Comparison of ENCODE assay signal across 19 mouse cellular contexts in genomic region chr4:89092153-89092552, GRCm38 (mm10).
"Had no signal": no experiment of that assay in that cellular context is flagged by ENCODE, and none has a peak within 500 bp of the region (broad histone marks: within the 10 kb centered on the region; RNA-seq: fewer than 3 reads in every experiment).

No protein-coding gene starts in this region.

- H3K4me3 ChIP-seq: layer of hippocampus, adult 2 months; left cerebral cortex, adult 2 months; liver, embryonic 15.5 days; lung, embryonic 15.5 days; midbrain, embryonic 12.5 days; midbrain, embryonic 15.5 days; neural tube, embryonic 12.5 days; neural tube, embryonic 15.5 days had no signal

- H3K9me3 ChIP-seq: liver, embryonic 15.5 days; lung, embryonic 15.5 days; midbrain, embryonic 12.5 days; midbrain, embryonic 15.5 days; neural tube, embryonic 12.5 days; neural tube, embryonic 15.5 days had no signal

- ATAC-seq: intestine, postnatal 0 days; midbrain, embryonic 15.5 days had no signal

- DNase-seq: kidney, adult 2 months; kidney, postnatal 25 days; layer of hippocampus, postnatal 36 days; lung, adult 18-20 months; lung, postnatal 10 days; lung, postnatal 36 days; right cerebral cortex, adult 18-20 months; right cerebral cortex, postnatal 25 days had no signal

- H3K4me1 ChIP-seq: liver, embryonic 15.5 days; lung, embryonic 15.5 days; midbrain, embryonic 12.5 days; midbrain, embryonic 15.5 days; neural tube, embryonic 12.5 days; neural tube, embryonic 15.5 days had no signal

- H3K9ac ChIP-seq: liver, embryonic 15.5 days; lung, embryonic 15.5 days; midbrain, embryonic 12.5 days; midbrain, embryonic 15.5 days; neural tube, embryonic 12.5 days; neural tube, embryonic 15.5 days had no signal

- H3K4me2 ChIP-seq: liver, embryonic 11.5 days; liver, embryonic 15.5 days; lung, embryonic 15.5 days; midbrain, embryonic 12.5 days; midbrain, embryonic 15.5 days; neural tube, embryonic 12.5 days; neural tube, embryonic 15.5 days had no signal

- H3K27me3 ChIP-seq: liver, embryonic 15.5 days; lung, embryonic 15.5 days; midbrain, embryonic 15.5 days; neural tube, embryonic 12.5 days; neural tube, embryonic 15.5 days had no signal

- H3K27ac ChIP-seq: kidney, postnatal 0 days; layer of hippocampus, adult 2 months; left cerebral cortex, adult 2 months; liver, embryonic 15.5 days; lung, embryonic 15.5 days; midbrain, embryonic 12.5 days; midbrain, embryonic 15.5 days; neural tube, embryonic 12.5 days; neural tube, embryonic 15.5 days had no signal

- H3K36me3 ChIP-seq: liver, embryonic 15.5 days; lung, embryonic 15.5 days; midbrain, embryonic 12.5 days; midbrain, embryonic 15.5 days; neural tube, embryonic 12.5 days; neural tube, embryonic 15.5 days had no signal
